8 mouse cellular contexts compared by ENCODE assay signal in the genomic region with DNA sequence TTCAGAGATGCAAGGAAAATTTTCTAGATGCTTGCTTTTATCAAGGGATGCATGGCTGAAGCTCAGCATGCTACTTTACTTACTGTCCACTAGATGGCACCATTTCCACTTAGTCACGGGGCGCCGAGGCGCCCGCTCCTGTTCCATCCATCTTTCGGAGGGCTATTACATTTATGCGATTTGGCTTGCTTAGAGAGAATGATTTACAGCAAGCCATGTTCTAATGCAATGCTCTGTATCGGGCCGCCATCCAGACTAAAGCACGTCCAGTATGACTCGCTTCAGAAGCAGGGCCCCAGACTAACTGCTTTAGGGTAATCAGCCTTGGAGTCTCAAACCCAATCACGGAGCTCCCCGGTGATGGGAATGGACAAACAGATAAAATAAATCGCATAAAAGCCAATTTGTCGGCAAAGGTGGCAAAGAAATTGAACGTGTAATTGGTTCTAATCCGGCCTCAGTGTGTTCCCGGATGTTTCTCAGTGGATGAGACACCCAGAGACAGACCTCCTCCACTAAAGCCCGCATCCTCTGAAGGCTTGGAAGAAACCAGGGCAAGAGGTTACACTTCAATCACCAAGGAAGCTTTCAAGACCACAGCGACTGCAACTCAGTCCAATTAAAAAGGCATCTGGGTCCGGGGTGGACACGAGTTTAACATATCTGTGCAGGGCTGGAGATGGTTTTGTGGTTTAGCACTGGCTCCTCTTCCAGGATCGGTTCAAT. TPM values are rescaled to one million over a fixed set of nuclear protein-coding genes. Genes with fewer than 3 reads are reported as not detected.
A peak's percentile ranks its signal among the peaks of the same experiment; 100 is the strongest.
DNase-seq lines count a peak whose midpoint lies in the region; ATAC-seq and TF ChIP-seq lines count a peak whose summit lies in the region.

No protein-coding gene starts in this region.

- no peaks in the 10 kb centered on the region; the same call in 1 of the 2 replicates for H3K27me3 ChIP-seq in G1E (ENCODE audit: insufficient read depth, low read length)
- H3K27me3 ChIP-seq in limb, embryonic 14.5 days (ENCODE audit: control insufficient read depth, insufficient read depth, low read length) = no peaks in the 10 kb centered on the region

- H3K9me3 ChIP-seq in G1E (replicated peaks) = no peaks in the 10 kb centered on the region
- H3K9me3 ChIP-seq in limb, embryonic 14.5 days (ENCODE audit: control insufficient read depth, low read length) = no peaks in the 10 kb centered on the region

- H3K4me3 ChIP-seq in G1E (ENCODE audit: low read depth, low read length) = no peak overlapping the region
- H3K4me3 ChIP-seq in limb, embryonic 14.5 days (replicated peaks; ENCODE audit: low read length) = no peak overlapping the region

- H3K27ac ChIP-seq in limb, embryonic 14.5 days (replicated peaks; ENCODE audit: low read depth, low read length) = no peak overlapping the region

- no peak for TF ChIP-seq POLR2A in limb, embryonic 14.5 days (IDR thresholded peaks at IDR 0.05; ENCODE audit: borderline replicate concordance, extremely low read depth, insufficient read depth, insufficient read length)

- peak; percentile 49; the same call in 1 of the 2 replicates for TF ChIP-seq CTCF in G1E (IDR thresholded peaks at IDR 0.05; ENCODE audit: low read depth, low read length)

- H3K4me1 ChIP-seq in G1E (ENCODE audit: insufficient read depth, low read depth, low read length) = peaks cover 2% of the 10 kb centered on the region; the same call in 1 of the 2 replicates
- H3K4me1 ChIP-seq in limb, embryonic 14.5 days (ENCODE audit: control insufficient read depth, insufficient read depth, low read length) = no peaks in the 10 kb centered on the region

- peak overlapping the region; percentile 28 for H3K4me2 ChIP-seq in limb, embryonic 14.5 days (replicated peaks; ENCODE audit: low read depth, low read length, severe bottlenecking)

- H3K9ac ChIP-seq in limb, embryonic 14.5 days (ENCODE audit: low read depth, low read length, severe bottlenecking) = no peak overlapping the region

- DNase-seq in A20 (ENCODE audit: low read depth, low spot score) (peak; percentile 67), G1E (ENCODE audit: low spot score) (peak; percentile 70)
- peak; percentile 68 for DNase-seq in cerebellum, adult 9-10 months
- peak; percentile 43 for DNase-seq in kidney, adult 18-20 months
- DNase-seq in limb, embryonic 14.5 days (ENCODE audit: low spot score) = peak; percentile 87
- DNase-seq in thymus, postnatal 25 days = peak; percentile 19

- ATAC-seq in G1E (ENCODE audit: extremely low read depth, insufficient number of reproducible peaks, low FRiP score, poor library complexity, severe bottlenecking) = peak; percentile 62
- peak; percentile 97 for ATAC-seq in frontal cortex, adult (ENCODE audit: low TSS enrichment)
- ATAC-seq in limb, embryonic 14.5 days (ENCODE audit: low FRiP score, low read depth) = peak; percentile 75
- ATAC-seq in monocyte, adult 5-6 weeks (replicated peaks; ENCODE audit: insufficient number of reproducible peaks, low FRiP score, low TSS enrichment, poor library complexity, severe bottlenecking) = peak; percentile 66

- no peaks in the 10 kb centered on the region for H3K36me3 ChIP-seq in G1E (replicated peaks)
- H3K36me3 ChIP-seq in limb, embryonic 14.5 days (ENCODE audit: control insufficient read depth, insufficient read depth, low read length) = no peaks in the 10 kb centered on the region

- 15% methylated on average over 23 of the region's 23 CpGs for WGBS in limb, embryonic 14.5 days

RNA-seq across cellular contexts. Expression of a gene that starts 53.1 kb away (rescaled TPM):
- total RNA-seq in G1E (2014; fragmentation: Nextera tagmentation) (not detected in 2 replicates), G1E (2017) (0.06 and 0.22 TPM in 2 replicates)
- polyA plus RNA-seq in G1E (2012) = not detected in 2 replicates
- polyA plus RNA-seq in limb, embryonic 14.5 days (2012; rRNA removed) = 6.0 and 6.1 TPM in 2 replicates
- 2.1 and 3.3 TPM in 2 replicates for polyA plus RNA-seq in limb, embryonic 14.5 days (2014; fragmentation: Nextera tagmentation; extraction: Ambion mirVana)
- 0.19 to 0.78 TPM in 2 of 3 replicates, not detected in the other for total RNA-seq in monocyte, adult 5-6 weeks (2017)

Comparison
In these comparisons a context has a peak if more than half of its experiments do, and no peak if none do; other contexts are left out.
1. DNase-seq: peak in every context shown above with its lines; median percentile 87 in limb, embryonic 14.5 days; 70 in G1E; 68 in cerebellum, adult 9-10 months; 67 in A20; 43 in kidney, adult 18-20 months; 19 in thymus, postnatal 25 days.